Mouse (Mus musculus) cerebellum, adult 2 months (tissue): ENCODE data around the gene Tdp2.

Experiments used
- CTCF ChIP-seq: fragments of 200-500 bp; IDR thresholded peaks from 2 replicates; pipeline ENCODE4 v1.5.1; 2011; ENCODE audit warnings: low read depth, mild to moderate bottlenecking, control low read depth, low read length, moderate library complexity, borderline replicate concordance; ENCODE audit not compliant: insufficient read depth
- POLR2A ChIP-seq: fragments of 200-500 bp; IDR thresholded peaks from 2 replicates; pipeline ENCODE4 v1.6.1; 2011; ENCODE audit warnings: low read length, control low read depth, borderline replicate concordance; ENCODE audit not compliant: insufficient read depth

DNA sequence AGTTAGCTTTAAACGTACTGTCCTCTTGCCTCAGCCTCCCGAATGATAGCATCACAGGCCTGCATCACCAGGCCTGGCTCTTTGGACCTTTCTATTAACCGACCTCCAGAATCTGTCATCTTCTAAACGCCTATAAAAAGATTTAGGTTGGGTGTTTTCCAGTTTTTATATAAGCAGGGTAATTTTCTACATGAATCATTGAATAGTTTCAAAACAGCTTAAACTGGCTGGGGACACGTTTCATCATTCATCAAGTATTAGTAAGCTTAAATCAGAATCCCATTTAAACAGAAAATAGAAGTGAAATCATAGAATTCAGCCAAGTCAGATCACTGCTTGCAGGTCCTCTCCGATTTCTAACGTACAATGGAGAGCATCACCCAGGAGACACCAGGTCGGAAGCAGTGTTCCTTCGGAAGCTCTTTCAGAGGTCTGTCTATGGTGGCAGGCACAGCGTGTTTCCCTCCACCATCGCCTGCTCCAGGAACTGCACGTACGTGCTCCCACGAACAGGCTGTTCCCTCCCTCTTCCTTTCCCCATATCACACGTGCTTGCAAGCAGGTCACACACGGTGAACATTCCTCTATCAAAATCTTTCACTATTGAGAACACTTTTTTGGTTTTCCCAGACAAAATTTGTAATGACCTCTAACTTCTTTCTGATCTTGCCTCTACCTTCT lies 8.7 kb upstream of the Tdp2 start:
- no peak for TF ChIP-seq POLR2A
- no peak for TF ChIP-seq CTCF
